Mouse (Mus musculus) frontal cortex, adult (tissue): ENCODE measurements around the gene Srsf3.
"Not testable (repeated sequence)": the region's sequence is repeated elsewhere in the genome, so short reads cannot be mapped to it uniquely, and the experiment has no call there.

Experiments used
- ATAC-seq: cut with Nextera tagmentation; 2 replicates; pipeline ENCODE4 v1.9.2; 2017; ENCODE audit warnings: mild to moderate bottlenecking, moderate library complexity, mixed read lengths; ENCODE audit not compliant: low TSS enrichment

Srsf3 gene

GRCm38 (mm10) chr17:29063121-29063987 lies 30.9 kb downstream of the Srsf3 start:
- ATAC-seq: no peak; the same call in 1 of the 2 replicates

- no peak for ATAC-seq
Observed at GRCm38 (mm10) chr17:29063988-29064285, 31.5 kb downstream of the Srsf3 start.

DNA sequence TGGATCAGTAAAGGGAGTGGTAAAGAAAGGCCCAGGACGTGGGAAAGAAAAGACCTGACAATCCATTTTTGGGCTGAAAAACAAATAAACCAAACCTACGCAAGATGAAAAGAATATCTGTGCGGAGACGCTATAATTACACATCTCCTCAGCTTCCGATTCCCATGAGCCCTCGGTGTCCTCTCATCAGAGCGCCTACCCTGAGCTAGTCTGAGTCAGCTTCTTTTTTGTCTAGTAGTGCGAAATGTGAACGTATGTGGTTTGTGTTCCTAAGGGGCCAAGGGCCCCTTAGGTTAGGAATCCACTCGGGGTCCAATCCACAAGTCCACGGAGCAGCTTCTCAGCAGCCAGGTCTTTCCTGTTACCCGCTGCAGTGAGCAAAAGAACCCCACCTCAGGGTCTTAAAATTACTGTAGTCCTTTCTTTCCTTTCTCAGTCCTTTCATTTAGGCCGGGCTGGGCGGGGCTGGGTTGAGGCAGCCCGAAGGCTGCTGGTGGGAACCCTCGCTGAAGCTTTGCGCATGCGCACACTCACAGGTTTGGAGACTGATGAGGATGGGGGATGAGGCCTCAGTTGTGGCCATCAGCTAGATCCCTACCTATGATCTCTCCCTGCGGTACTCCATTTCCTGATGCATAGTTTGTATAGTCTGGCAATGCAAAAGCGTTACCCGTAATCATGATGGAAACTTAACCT lies 33.0 kb downstream of the Srsf3 start:
- no peak for ATAC-seq

DNA sequence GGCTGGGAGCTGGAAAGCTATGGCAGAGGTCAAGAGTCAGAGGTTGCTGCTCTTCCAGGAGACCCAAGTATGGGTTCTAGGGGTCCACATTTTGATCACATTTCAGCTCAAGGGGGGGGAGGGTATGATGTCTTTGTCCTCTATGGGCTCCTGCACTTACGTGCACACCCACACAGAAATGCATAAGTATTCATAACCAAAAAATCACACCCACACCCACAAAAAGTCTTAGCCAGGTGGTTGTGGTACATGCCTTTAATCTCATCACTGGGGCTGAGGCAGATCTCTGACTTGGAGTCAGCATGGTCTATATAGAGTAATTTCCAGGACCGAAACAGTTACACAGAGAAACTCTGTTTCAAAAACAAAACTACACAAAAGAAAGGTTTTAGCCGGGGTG lies 33.5 kb downstream of the Srsf3 start:
- ATAC-seq: no peak

DNA sequence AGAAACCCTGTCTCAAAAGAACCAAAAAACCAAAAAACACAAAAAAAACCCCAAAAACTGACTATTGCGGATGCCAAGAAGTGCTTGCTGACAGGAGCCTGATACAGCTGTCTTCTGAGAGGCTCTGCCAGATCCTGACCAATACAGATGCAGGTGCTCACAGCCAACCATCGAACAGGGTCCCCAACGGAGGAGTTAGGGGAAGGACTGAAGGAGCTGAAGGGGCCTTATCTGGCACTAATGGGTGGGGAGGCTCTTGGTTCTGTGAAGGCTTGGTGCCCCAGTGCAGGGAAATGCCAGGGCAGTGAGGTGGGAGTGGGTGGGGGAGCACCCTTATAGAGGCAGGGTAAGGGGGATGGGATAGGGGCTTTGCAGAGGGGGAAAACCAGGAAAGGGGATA lies 35.0 kb downstream of the Srsf3 start:
- not testable (repeated sequence) for ATAC-seq

DNA sequence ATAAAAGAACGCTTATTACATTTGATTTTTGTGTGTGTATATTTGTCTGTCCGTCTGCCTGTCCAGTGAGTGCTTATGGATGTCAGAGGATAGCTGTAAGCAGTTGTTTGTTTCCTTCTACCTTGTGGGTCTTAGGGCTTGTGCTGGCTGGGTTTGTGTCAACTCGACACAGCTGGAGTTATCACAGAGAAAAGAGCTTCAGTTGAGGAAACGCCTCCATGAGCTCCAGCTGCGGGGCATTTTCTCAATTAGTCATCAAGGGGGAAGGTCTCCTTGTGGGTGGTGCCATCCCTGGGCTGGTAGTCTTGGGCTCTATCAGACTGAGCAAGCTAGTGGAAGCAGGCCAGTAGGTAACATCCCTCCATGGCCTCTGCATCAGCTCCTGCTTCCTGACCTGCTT lies 35.4 kb downstream of the Srsf3 start:
- no peak for ATAC-seq

GRCm38 (mm10) chr17:29069063-29069462 lies 36.6 kb downstream of the Srsf3 start:
- no peak for ATAC-seq

- ATAC-seq: no peak
Observed at GRCm38 (mm10) chr17:29071820-29072219, 39.4 kb downstream of the Srsf3 start.

DNA sequence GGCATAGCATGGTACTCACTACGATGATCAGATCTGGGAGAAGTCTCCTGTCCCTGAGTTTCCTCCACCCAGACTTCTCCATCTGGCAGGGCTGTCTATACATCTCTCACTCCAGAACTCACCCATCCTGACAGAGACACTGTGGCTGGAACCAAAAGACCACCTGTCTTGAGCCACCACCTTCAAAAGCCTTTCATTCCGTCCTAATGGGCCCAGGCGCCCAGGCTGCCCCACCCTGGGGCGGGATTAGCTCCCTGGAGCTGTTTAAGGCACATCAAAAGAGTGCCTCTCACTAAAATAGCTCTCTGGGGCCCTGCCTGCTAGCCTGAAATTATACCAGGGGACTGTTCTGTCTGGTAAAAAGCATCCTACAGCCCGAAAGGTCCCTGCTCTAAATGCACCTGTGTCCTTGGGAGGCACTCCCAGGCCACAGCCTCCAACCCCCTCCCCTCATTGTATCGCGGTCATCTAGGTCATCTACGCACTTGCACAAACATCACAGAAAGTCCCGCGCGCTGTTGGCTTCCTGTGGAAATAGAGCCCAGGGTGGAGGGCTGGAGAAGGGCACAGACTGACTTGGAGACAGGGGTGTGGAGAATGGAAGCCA lies 40.4 kb downstream of the Srsf3 start:
- no peak for ATAC-seq

DNA sequence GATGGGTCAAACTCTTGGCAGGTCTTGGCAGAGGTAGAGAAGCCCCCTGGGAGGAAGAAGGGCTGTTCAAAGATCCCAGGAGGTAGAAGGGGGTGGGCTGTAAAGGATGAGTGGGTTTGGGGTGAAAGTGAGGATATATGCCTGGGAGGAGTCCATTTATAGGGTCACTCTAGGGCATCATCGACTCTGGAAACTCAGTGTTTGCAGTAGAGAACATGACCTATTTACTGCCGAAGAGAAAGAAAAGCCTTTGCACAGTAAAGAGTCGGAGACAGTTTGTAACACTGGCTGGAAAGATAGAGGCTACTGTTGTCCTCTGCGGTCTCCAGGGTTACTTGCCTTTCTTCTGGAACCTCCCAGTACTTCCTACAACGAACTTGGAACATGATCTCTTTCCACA lies 40.9 kb downstream of the Srsf3 start:
- no peak for ATAC-seq

DNA sequence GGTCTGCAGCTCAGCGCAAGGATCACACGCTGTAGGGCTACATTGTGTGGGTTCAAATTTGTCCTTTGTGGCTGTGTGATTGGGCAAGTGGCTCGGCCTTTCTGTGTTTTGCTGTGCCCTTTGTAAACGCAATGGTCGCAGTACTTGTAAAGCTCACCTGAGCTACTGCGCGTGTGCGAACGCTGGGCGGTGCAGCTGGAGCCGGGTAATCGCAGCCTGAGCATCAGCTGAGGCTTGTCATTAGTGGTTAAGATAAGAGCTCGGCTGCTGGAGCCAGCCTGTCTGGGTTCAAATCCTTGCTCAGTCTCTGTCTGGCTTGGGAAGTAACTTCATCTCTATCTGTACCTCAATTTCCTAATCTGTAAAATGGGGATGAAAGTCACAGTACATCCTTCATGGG lies 41.7 kb downstream of the Srsf3 start:
- no peak for ATAC-seq

GRCm38 (mm10) chr17:29076235-29076634 lies 43.8 kb downstream of the Srsf3 start:
- no peak for ATAC-seq

- no peak for ATAC-seq
Observed at GRCm38 (mm10) chr17:29077786-29078509, 45.5 kb downstream of the Srsf3 start.

DNA sequence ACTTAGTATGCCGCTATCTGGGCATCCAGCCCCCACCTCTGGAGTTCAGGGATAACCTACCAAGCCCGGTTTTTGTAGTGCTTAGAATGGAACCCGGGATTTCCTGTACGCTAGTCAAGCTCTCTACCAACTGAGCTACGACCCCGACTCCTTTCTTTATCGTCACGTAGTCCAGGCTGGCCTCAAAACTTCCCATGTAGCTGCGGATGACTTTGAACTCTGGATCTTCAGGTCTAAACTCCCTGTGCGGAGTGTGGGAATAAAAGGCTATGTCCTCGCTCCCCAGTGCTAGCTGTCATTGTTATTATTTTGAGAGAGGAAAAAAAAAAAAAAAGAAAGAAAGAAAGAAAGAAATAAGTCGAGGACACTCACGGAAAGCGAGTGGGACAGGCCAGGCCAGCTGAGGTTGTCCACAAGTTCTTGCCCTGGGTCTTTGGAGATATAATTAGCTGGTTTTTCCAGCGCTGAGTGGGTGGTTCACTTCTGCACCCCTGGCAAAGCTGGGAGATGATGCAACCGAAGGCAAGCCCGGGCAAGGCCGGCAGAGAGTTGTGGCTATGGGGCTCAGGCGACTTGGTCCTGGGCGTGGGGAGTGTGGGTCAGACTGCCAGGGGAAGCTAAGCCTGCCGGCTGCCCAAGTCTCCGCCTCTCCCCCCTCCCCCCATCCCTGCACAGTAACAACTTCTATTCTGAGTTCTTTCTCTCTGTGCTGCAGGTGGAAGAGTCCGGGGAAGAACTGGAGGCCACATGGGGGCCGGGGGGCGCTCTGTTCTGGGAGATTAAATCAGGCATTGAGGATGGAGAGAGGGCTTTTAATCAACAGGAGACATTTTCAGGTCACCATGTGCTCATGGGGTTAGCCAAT lies 46.3 kb downstream of the Srsf3 start:
- ATAC-seq: peak; percentile 47; the same call in 1 of the 2 replicates

- ATAC-seq: 0 out of 2 replicates have a peak, but pooled peaks have one; percentile 35
Observed at GRCm38 (mm10) chr17:29080758-29081617, 48.6 kb downstream of the Srsf3 start.

DNA sequence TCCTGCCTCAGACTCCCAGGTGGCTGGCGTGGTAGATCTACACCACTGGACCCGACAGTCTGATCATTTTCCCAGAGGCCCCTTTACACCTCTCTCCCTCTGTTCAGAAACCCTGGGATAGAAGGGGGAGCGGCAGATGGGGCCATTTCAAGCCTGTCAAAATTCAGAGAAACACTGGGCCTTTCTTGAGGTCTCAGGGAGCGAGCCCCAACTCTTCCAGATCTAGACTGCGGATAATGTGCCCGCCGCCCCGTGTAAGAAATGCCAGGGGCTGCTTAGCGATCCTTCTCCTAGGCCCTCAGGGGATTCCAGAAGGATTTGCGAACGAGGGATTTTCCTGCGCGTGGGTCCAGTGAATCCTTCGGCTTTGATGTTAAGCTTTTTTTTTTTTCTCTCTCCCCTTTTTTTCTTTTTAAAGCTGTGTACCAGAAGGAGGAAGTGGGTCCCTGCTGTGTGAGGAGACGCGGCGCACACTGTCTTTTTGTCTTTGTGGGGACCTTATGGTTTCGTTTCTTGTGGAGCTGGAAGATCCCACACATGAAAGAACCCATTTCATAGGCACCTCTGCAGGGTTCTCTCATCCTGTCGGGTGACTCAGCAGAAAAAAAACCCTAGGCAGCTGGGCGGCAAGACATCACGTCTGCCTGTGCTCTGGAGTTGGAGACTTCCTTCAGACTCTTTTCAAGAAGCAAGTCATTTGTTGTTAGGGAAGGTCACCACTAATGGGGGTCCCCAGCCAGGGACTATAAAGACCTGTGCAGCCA lies 49.4 kb downstream of the Srsf3 start:
- peak; percentile 60; the same call in 1 of the 2 replicates for ATAC-seq

GRCm38 (mm10) chr17:29083586-29083985 lies 51.2 kb downstream of the Srsf3 start:
- no peak for ATAC-seq

DNA sequence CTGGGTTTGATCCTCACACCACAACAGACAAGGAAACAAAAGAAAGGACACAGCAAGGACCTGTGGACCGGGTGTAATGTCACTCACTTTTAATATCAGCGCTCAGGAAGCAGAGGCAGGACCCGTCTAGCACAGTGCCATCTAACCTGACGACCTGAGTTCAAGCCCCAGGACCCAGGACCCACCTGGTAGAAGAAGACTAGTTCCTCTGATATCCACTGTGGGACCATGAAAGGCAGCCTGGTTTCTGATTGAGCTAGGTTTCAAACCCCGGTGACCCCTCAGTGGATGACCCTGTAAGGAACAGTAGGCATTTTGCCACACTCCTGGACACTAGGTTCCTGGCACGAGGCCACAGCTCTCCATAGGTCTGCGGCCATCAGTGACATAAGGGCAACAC lies 52.2 kb downstream of the Srsf3 start:
- no peak for ATAC-seq

DNA sequence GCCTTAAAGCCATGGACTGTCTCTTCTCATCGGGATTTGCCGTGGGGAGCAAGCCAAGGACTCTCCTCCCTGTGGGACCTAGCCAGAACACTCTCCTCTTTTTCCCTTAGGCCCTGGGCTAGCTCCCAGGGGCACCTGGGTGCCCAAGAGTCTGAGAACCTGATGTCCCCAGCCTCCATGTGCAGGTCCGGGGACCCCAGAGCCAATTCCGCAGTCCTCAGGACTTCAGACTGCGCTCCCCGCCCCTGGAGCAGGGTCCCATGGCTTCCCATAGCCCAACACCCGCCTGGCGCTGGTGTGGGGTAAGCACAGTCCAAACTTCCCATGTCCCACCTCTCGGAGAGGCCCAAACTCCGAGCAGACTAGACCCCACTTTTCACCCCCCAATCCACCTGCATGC lies 52.8 kb downstream of the Srsf3 start:
- no peak for ATAC-seq
